Mouse (Mus musculus) megakaryocyte, adult 5-6 weeks (primary cell): ENCODE results near the gene Cyren. TPM values are rescaled to one million over a fixed set of nuclear protein-coding genes. Genes with fewer than 3 reads are reported as not detected.

Experiments
- ATAC-seq: 2 replicates; pipeline ENCODE4 v1.8.0; 2016; ENCODE audit warnings: mild to moderate bottlenecking, inconsistent platforms; ENCODE audit not compliant: poor library complexity, severe bottlenecking
- total RNA-seq, 2 experiments: library from RNA; stranded (forward) in 1 of 2; stranded (reverse) in 1 of 2; fragments of 153-499, 151-499 nt in 1 of 2; fragments of 221-1000, 200-1000 nt in 1 of 2; gene quantifications; 2 replicates each; pipeline versions ENCODE4 v1.2.3 to v1.2.4; 2015 to 2017

Cyren gene
- total RNA-seq, 2 experiments from 2014 or later, result 3.8 to 8.1 TPM

GRCm38 (mm10) chr6:34868507-34869217 is 9.2 kb downstream of the Cyren start:
- no peak for ATAC-seq

GRCm38 (mm10) chr6:34867995-34868350 is 9.9 kb downstream of the Cyren start:
- no peak for ATAC-seq

- ATAC-seq, result no peak
Measured at GRCm38 (mm10) chr6:34867301-34867994, 10.4 kb downstream of the Cyren start.

- ATAC-seq, result no peak
Measured at GRCm38 (mm10) chr6:34866786-34867185, 11.1 kb downstream of the Cyren start.

- no peak for ATAC-seq
Measured at GRCm38 (mm10) chr6:34865711-34866593, 11.9 kb downstream of the Cyren start.

- ATAC-seq, result no peak
Measured at GRCm38 (mm10) chr6:34865213-34865612, 12.6 kb downstream of the Cyren start.

- no peak for ATAC-seq
Measured at GRCm38 (mm10) chr6:34863786-34864514, 13.9 kb downstream of the Cyren start.

- ATAC-seq, result peak; percentile 68
Measured at GRCm38 (mm10) chr6:34862791-34863403, 15.0 kb downstream of the Cyren start, which contains the start of gene Tmem140. Tmem140 (plus strand) TSS chr6:34863146.

GRCm38 (mm10) chr6:34862381-34862780 is 15.5 kb downstream of the Cyren start:
- peak; percentile 51 for ATAC-seq

GRCm38 (mm10) chr6:34861546-34862053 is 16.3 kb downstream of the Cyren start:
- ATAC-seq, result 0 out of 2 replicates have a peak, but pooled peaks have one; percentile 11

- ATAC-seq, result no peak
Measured at GRCm38 (mm10) chr6:34832352-34832751, 45.5 kb downstream of the Cyren start.

- ATAC-seq, result no peak
Measured at GRCm38 (mm10) chr6:34824406-34824805, 53.5 kb downstream of the Cyren start.

Other genes with a start within 250 kb of the Cyren start
- 2.3 and 2.9 TPM in 2 replicates for gene Agbl3, start 97.6 kb downstream of the Cyren start, total RNA-seq (2015)
- gene Agbl3, start 97.6 kb downstream of the Cyren start, total RNA-seq (2017), result 1.1 TPM in 2 replicates
- gene Tmem140, start 14.9 kb downstream of the Cyren start, total RNA-seq (2015), result 3.1 and 5.0 TPM in 2 replicates
- gene Tmem140, start 14.9 kb downstream of the Cyren start, total RNA-seq (2017), result 2.8 and 6.1 TPM in 2 replicates
- 4.2 and 7.6 TPM in 2 replicates for gene Wdr91, start 32.8 kb upstream of the Cyren start, total RNA-seq (2015)
- 19.6 and 27.5 TPM in 2 replicates for gene Wdr91, start 32.8 kb upstream of the Cyren start, total RNA-seq (2017)
- not detected in 2 replicates for gene Stra8, start 42.1 kb upstream of the Cyren start, total RNA-seq (2015)
- gene Stra8, start 42.1 kb upstream of the Cyren start, total RNA-seq (2017), result not detected in 2 replicates
- gene Slc23a4, start 110.3 kb upstream of the Cyren start, total RNA-seq (2015), result 0.36 TPM in 1 of 2 replicates, not detected in the other
- gene Slc23a4, start 110.3 kb upstream of the Cyren start, total RNA-seq (2017), result 0.11 and 0.73 TPM in 2 replicates